Mouse (Mus musculus): ENCODE measurements around the gene Pde8a.
A peak's percentile ranks its signal among the peaks of the same experiment; 100 is the strongest.

The Pde8a gene

GRCm38 (mm10) chr7:81272908-81273307 is 59.5 kb downstream of the Pde8a start:
- no peak for DNase-seq (ENCODE audit: low spot score)

- no peak for DNase-seq (ENCODE audit: low spot score)
Observed at GRCm38 (mm10) chr7:81278966-81279365, 65.6 kb downstream of the Pde8a start.

GRCm38 (mm10) chr7:81281240-81281639 is 67.8 kb downstream of the Pde8a start:
- DNase-seq (ENCODE audit: low spot score): no peak

GRCm38 (mm10) chr7:81286456-81286855 is 73.1 kb downstream of the Pde8a start:
- DNase-seq (ENCODE audit: low spot score): no peak

- no peak for DNase-seq (ENCODE audit: low spot score)
Observed at GRCm38 (mm10) chr7:81286946-81287345, 73.5 kb downstream of the Pde8a start.

- no peak for DNase-seq (ENCODE audit: low spot score)
Observed at GRCm38 (mm10) chr7:81295169-81295568, 81.8 kb downstream of the Pde8a start.

- no peak for DNase-seq (ENCODE audit: low spot score)
Observed at GRCm38 (mm10) chr7:81298206-81298605, 84.8 kb downstream of the Pde8a start.

GRCm38 (mm10) chr7:81301323-81301722 is 87.9 kb downstream of the Pde8a start:
- DNase-seq (ENCODE audit: low spot score): no peak

- DNase-seq (ENCODE audit: low spot score): peak; percentile 9
Observed at GRCm38 (mm10) chr7:81303682-81304081, 90.3 kb downstream of the Pde8a start.

GRCm38 (mm10) chr7:81304100-81304499 is 90.7 kb downstream of the Pde8a start:
- DNase-seq (ENCODE audit: low spot score): no peak

- DNase-seq (ENCODE audit: low spot score): no peak
Observed at GRCm38 (mm10) chr7:81304675-81305074, 91.3 kb downstream of the Pde8a start.

- no peak for DNase-seq (ENCODE audit: low spot score)
Observed at GRCm38 (mm10) chr7:81307735-81308134, 94.3 kb downstream of the Pde8a start.

GRCm38 (mm10) chr7:81309247-81309646 is 95.9 kb downstream of the Pde8a start:
- no peak for DNase-seq (ENCODE audit: low spot score)

- DNase-seq (ENCODE audit: low spot score): no peak
Observed at GRCm38 (mm10) chr7:81311130-81311529, 97.7 kb downstream of the Pde8a start.

- no peak for DNase-seq (ENCODE audit: low spot score)
Observed at GRCm38 (mm10) chr7:81311581-81311980, 98.2 kb downstream of the Pde8a start.

GRCm38 (mm10) chr7:81315583-81315982 is 102.2 kb downstream of the Pde8a start:
- no peak for DNase-seq (ENCODE audit: low spot score)

- DNase-seq (ENCODE audit: low spot score): no peak
Observed at GRCm38 (mm10) chr7:81319749-81320148, 106.4 kb downstream of the Pde8a start.

GRCm38 (mm10) chr7:81321776-81322175 is 108.4 kb downstream of the Pde8a start:
- no peak for DNase-seq (ENCODE audit: low spot score)

GRCm38 (mm10) chr7:81326043-81326442 is 112.6 kb downstream of the Pde8a start:
- no peak for DNase-seq (ENCODE audit: low spot score)

GRCm38 (mm10) chr7:81326859-81327258 is 113.5 kb downstream of the Pde8a start:
- DNase-seq (ENCODE audit: low spot score): no peak

GRCm38 (mm10) chr7:81327661-81328060 is 114.3 kb downstream of the Pde8a start:
- no peak for DNase-seq (ENCODE audit: low spot score)

- DNase-seq (ENCODE audit: low spot score): no peak
Observed at GRCm38 (mm10) chr7:81330767-81331166, 117.4 kb downstream of the Pde8a start.

- no peak for DNase-seq (ENCODE audit: low spot score)
Observed at GRCm38 (mm10) chr7:81331851-81332250, 118.5 kb downstream of the Pde8a start.

GRCm38 (mm10) chr7:81335705-81336431 is 122.5 kb downstream of the Pde8a start:
- no peak for DNase-seq (ENCODE audit: low spot score)

All from c-Kit-positive CD71-positive TER-119-positive erythroid progenitor cells, embryonic 14.5 days (primary cell).